In genomic region chr6:51844106-51844505, GRCm38 (mm10) we compare ENCODE assay signal across 8 mouse cellular contexts.
DNase-seq lines count a peak whose midpoint lies in the region; ATAC-seq and TF ChIP-seq lines count a peak whose summit lies in the region.

No protein-coding gene starts in this region.

- H3K4me1 ChIP-seq in lung, postnatal 0 days (ENCODE audit: insufficient read depth, low read depth, low read length) = no peaks in the 10 kb centered on the region; the same call in 1 of the 2 replicates
- H3K4me1 ChIP-seq in liver, embryonic 11.5 days (replicated peaks; ENCODE audit: control insufficient read depth, insufficient read depth, low read length) = no peaks in the 10 kb centered on the region

- no peak overlapping the region for H3K4me3 ChIP-seq in lung, postnatal 0 days (ENCODE audit: low read depth, low read length)
- no peak overlapping the region for H3K4me3 ChIP-seq in liver, embryonic 11.5 days (ENCODE audit: low read depth, low read length)

- ATAC-seq in lung, postnatal 0 days = peak; percentile 43
- no peak for ATAC-seq in liver, embryonic 11.5 days (replicated peaks; ENCODE audit: low FRiP score)

- no peak for TF ChIP-seq CTCF in lung, postnatal 0 days (IDR thresholded peaks at IDR 0.05)

- TF ChIP-seq EP300 in lung, postnatal 0 days (IDR thresholded peaks at IDR 0.05) = no peak

- 15% methylated on average over 11 of the region's 11 CpGs for WGBS in lung, postnatal 0 days
- WGBS in liver, embryonic 11.5 days = 75% methylated on average over 11 of the region's 11 CpGs

- peak overlapping the region; percentile 5 for H3K4me2 ChIP-seq in lung, postnatal 0 days (replicated peaks; ENCODE audit: low read depth, low read length)
- H3K4me2 ChIP-seq in liver, embryonic 11.5 days = no peak overlapping the region

- H3K9me3 ChIP-seq in lung, postnatal 0 days (ENCODE audit: low read length) = no peaks in the 10 kb centered on the region
- H3K9me3 ChIP-seq in liver, embryonic 11.5 days (ENCODE audit: control insufficient read depth, low read length) = no peaks in the 10 kb centered on the region

- H3K27ac ChIP-seq in lung, postnatal 0 days (ENCODE audit: low read length) = no peak overlapping the region
- H3K27ac ChIP-seq in liver, embryonic 11.5 days (ENCODE audit: low read depth, low read length) = no peak overlapping the region

- peak; percentile 71 for DNase-seq in adrenal gland, adult 2 months
- DNase-seq in adrenal gland, postnatal 25 days = peak; percentile 53
- DNase-seq in heart, postnatal 4 days = peak; percentile 56
- DNase-seq in lung, postnatal 0 days (ENCODE audit: low spot score) = peak; percentile 41
- DNase-seq in gastrocnemius, postnatal 4 days (ENCODE audit: low spot score in 2 of 2) = no peak
- no peak for DNase-seq in layer of hippocampus, postnatal 25 days (ENCODE audit: extremely low spot score in 1 of 2, low spot score in 1 of 2)
- DNase-seq in yolk sac, embryonic 10.5 days (ENCODE audit: low spot score) = no peak
- no peak for DNase-seq in liver, embryonic 11.5 days (ENCODE audit: low spot score)

- no peaks in the 10 kb centered on the region for H3K36me3 ChIP-seq in lung, postnatal 0 days (ENCODE audit: insufficient read depth, low read length)
- no peaks in the 10 kb centered on the region for H3K36me3 ChIP-seq in liver, embryonic 11.5 days (ENCODE audit: control insufficient read depth, insufficient read depth, low read length)

- no peak overlapping the region for H3K9ac ChIP-seq in lung, postnatal 0 days (replicated peaks; ENCODE audit: low read depth)
- no peak overlapping the region for H3K9ac ChIP-seq in liver, embryonic 11.5 days (ENCODE audit: low read depth, low read length)

- H3K27me3 ChIP-seq in lung, postnatal 0 days (replicated peaks; ENCODE audit: insufficient read depth, low read length) = no peaks in the 10 kb centered on the region; the same call in 1 of the 2 replicates
- no peaks in the 10 kb centered on the region for H3K27me3 ChIP-seq in liver, embryonic 11.5 days (replicated peaks; ENCODE audit: control insufficient read depth, insufficient read depth, low read length)

Comparison
In these comparisons a context has a peak if more than half of its experiments do, and no peak if none do; other contexts are left out.
1. DNase-seq: peak in adrenal gland, adult 2 months (single experiment), adrenal gland, postnatal 25 days (single experiment), heart, postnatal 4 days (single experiment) and lung, postnatal 0 days (single experiment); none in gastrocnemius, postnatal 4 days (0 of 2), layer of hippocampus, postnatal 25 days (0 of 2), yolk sac, embryonic 10.5 days (single experiment) and liver, embryonic 11.5 days (single experiment).